Mouse (Mus musculus) brain, embryonic 14.5 days (tissue): ENCODE measurements around the gene Creb3l4.

Experiments
- CTCF ChIP-seq: fragments of 200-500 bp; IDR thresholded peaks from 2 replicates; pipeline ENCODE4 v1.5.1; 2012; ENCODE audit warnings: inconsistent platforms, mild to moderate bottlenecking, moderate library complexity, borderline replicate concordance; ENCODE audit not compliant: insufficient read depth, insufficient read length; ENCODE audit errors: extremely low read depth
- POLR2A ChIP-seq: fragments of 200-500 bp; IDR thresholded peaks from 2 replicates; pipeline ENCODE4 v1.6.1; 2012; ENCODE audit warnings: mild to moderate bottlenecking, inconsistent platforms, borderline replicate concordance; ENCODE audit not compliant: poor library complexity, insufficient read depth, insufficient read length, severe bottlenecking; ENCODE audit errors: extremely low read depth

DNA sequence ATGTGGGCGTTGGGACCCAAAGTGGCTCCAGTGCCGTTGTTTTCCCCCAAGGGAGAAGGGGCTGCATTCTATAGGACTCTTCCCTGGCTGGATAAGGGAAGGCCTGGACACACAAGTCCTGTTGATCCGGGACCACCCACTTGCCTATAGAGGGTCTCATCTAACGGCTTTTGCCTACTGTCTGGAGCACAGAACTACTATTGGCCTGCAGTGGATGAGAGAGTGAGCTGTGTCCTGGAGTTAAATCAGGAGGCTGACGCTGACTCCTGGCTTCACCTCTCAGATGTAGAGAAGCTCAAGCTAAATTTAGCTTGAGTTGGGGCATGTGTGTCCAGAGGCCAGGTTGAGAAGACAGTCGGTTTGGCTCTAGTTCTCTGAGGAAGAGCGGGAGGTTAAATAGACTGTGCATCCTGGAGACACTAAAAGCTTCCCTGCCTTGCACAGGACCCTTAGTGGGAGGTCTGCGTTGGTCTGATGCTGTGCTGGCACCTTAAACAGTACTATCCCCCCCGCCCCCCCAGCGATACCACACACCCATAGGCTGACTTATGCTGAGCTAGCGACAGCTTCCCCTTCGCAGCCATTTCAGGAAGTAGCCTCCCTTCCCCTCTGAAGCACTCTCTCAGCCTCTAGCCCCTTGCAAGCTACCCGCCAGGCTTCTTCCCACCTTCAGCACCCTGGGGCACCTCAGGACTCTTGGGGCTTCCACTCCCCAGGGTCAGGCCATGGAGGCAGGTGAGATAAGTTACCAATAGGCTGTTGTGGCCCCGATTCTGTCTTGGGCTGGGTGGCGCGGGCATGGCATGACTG, 22.8 kb upstream of the Creb3l4 start:
- TF ChIP-seq POLR2A (no peak), CTCF (no peak)
